Mouse (Mus musculus): ENCODE measurements around the gene Mif4gd.
A peak's percentile ranks its signal among the peaks of the same experiment; 100 is the strongest.

Gene Mif4gd

DNA sequence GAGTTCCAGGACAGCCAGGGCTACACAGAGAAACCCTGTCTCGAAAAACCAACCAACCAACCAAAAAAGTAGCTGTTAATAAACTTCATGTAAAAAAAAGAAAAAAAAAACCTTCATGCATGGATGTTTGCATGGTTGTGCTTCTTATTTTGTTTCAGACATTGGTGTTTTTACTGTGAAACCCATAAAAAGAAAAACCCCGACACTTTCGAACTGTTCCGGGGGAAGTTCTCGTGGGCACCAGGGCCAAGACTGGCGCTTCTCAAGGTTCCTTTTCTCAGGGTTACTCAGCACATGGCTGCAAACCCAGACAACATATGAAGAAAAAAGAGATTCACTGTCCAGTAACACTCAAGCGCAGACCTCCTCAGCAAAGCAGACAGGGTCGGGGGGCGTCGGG is 20.1 kb upstream of the Mif4gd start:
- DNase-seq (ENCODE audit: low read depth, low spot score): no peak

DNA sequence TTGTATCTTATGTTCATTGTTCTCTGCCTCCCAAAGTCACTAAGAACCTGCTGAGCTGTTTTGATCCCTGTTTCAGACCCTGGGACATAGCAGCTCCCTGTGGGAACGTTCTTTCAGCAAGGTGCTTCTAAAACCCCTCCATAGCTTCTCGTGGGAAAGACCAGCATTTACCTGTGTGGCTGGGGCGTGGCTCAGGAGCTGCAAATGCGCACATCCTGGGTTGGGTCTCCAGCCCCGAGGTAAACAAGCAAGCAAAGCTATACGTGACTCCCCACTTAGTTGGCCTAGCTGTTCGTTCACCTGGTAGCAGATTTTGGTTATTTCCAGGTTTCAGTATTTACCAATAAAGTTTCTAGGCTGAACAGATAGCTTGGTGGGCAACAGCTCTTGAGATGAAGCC is 19.5 kb upstream of the Mif4gd start:
- no peak for DNase-seq (ENCODE audit: low read depth, low spot score)

DNA sequence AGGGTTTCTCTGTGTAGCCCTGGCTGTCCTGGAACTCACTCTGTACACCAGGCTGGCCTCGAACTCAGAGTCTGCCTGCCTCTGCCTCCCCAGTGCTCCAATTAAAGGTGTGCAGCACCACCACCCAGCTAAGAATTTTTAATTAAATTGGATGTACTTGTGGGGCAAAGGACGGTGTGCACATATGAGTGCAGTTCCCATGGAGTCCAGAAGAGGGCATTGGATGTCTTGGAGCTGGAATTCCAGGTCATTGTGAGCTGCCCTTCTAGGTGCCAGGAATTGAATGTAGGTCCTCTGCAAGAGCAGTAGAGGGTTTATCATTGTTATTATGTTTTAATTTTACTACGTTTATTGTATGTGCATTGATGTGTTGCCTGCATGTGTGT is 18.7 kb upstream of the Mif4gd start:
- peak; percentile 91 for DNase-seq (ENCODE audit: low read depth, low spot score)

DNA sequence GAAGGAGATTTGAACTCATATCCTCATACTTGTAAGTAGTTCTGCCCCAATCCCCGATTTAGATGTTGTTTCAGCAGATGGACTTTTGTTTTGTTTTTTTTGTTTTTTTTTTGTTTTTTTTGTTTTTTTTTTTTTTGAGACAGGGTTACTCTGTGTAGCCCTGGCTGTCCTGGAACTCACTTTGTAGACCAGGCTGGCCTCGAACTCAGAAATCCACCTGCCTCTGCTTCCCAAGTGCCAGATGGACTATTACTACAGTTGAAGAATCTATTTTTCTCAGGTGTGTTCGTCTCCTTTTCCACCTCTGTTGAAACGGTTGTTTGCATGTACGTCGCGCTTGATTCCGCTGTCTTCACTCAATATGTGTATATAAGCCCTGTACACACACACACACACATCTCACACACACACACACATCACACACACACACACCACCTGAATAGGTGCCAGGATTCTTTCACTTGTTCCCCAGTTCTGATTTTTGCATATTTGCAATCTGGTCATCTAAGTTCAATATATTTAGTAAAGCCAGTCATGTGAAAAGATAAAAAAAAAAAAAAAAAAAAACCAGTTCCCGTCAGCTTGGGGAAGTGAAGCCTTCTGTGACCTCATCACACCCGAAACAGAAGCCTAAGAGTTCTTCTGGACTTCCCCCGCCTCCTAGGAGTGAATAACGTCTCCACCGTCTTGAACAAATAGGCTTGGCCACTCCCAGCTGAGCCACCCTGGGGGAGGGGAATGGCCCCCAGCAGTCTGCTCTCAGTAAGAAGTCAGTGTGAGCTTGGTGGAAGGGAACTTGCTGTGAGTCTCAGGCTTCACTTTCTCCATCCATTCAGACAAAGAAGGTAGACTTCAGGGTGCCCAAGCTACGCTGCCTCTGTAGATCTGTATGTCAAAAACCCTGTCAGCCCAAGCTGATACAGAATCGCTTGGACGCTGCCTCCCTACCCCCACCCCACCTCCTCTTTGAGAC is 18.0 kb upstream of the Mif4gd start:
- peak; percentile 84 for DNase-seq (ENCODE audit: low read depth, low spot score)

DNA sequence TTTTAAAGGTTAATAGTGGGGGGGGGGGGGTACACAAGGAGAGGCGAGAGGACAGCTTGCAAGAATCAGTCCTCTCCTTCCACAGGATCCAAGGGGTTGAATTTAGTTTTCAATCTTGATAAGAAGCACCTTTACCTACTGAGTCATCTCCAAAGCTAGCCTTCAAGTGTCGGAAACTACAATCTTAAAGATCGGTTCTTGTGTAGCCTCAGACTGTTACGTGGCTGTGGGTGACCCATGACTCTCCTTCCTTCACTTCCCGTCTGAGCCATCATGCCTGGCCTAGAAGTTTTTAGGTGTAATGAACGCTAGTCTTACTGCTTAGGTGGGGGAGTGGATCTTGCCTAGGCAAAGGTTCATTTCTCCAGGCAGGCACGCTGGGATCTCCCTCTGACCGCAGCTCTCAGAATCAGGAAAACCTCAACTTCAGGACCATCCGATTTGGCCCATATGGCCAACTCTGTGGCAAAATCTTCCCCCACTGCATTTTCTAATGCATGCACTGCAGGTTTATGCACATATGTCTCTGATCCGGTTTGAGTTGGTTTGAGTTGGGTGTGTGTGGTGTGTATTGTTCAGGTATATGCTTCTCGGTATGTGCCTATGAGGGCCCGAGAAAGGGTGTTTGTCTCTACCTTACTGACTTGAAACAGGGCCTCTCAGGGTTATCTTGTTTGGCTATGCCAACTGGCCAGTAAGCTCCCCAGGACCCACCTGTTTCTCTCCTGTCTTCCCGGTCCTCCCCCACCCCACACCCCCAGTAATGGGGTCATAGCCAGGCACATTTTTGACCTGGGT is 17.2 kb upstream of the Mif4gd start:
- DNase-seq (ENCODE audit: low read depth, low spot score): no peak

DNA sequence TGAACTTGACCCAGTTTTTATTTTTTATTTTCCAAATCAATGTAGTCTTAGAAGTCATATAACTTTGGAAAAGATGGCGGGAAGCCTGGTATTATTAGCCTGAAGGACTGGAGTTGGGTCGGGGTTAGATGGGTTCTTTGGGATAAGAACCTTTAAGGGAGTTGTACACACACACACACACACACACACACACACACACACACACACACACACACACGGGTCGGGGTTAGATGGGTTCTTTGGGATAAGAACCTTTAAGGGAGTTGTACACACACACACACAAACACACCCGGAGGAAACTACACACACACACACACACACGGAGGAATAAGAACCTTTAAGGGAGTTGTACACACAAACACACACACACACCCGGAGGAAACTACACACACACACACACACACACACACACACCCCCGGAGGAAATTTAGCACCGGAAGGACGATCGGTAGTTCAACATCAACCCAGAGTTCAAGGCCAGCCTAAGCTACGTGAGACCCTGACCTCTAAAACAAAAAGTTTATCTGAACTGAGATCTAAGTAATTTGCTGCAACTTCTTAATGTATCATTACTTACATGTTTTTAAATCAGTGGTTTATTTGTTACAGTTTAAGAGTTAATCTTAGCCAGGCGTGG is 15.8 kb upstream of the Mif4gd start:
- DNase-seq (ENCODE audit: low read depth, low spot score): peak; percentile 43

DNA sequence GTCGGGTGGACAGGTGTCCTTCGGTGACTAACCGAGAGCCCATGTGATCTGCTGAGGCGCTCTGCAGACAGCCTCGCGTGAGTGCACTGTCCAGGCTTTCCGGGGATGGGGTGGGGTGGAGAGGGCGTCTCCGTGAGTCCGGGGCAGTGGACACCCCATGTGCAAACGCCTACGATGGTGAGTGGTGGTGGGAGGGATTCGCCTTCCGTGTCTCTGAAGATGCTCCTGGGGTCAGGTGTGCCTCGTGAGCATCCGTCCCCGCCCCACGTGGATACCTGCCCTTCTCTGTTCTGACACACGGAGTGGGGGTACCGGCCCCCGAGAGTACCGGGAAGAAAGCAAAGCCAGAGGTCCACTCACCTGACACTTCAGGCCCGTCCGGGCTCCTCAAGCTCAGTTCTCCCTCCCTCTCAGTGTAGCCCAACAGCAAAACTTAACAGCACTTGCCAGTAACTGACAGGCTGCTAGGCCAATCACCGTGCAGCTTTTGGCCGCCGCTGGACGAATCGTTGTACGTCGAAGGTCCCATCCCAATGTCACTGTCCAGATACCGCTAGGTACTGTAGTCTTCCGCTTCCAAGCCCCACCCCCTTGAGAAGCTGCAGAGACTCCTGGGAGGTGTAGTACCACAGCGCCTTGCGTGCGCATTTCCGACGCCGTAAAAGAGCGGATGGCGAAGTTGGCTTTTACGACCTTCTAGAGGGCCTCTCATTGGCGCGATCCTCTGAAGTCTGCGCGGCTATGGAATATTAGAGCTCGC is 15.1 kb upstream of the Mif4gd start, which contains the start of gene Slc25a19:
Slc25a19 (minus strand) TSS at position 591 of the 760 bp plus-strand sequence.
- DNase-seq (ENCODE audit: low read depth, low spot score): peak; percentile 100

DNA sequence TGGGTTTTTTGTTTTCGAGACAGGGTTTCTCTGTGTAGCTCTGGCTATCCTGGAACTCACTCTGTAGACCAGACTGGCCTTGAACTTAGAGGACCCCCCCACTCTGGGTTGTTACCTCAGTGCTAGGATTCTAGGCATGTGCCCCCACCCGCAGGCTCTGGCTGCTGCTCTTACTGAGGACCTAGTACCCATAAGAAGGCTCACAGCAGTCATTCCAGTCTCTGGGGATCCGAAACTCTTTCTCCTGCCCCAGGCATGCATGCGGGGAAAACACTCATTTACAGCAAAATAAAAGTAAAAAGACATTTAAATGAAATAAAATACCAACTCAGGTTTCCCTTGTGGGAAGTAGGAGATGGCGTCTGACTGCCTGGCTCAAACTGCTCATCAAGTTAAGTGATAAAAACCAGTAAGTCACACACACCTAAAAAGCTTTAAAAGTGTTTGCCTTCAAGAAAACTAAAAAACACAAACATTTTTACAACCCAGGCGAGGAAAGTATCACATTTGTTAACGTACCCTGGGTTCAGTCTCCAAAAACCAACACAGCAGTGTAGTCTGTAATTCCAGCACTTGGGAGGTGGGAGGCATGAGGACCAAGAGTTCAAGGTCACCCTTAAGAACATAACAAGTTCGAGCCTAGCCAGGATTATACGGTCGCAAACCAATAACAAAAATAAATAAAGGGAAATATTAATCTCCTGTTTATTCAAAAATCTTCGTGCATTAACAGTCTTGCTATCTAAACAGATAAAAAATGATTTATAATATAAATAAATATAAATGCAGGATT is 14.3 kb upstream of the Mif4gd start:
- no peak for DNase-seq (ENCODE audit: low read depth, low spot score)

DNA sequence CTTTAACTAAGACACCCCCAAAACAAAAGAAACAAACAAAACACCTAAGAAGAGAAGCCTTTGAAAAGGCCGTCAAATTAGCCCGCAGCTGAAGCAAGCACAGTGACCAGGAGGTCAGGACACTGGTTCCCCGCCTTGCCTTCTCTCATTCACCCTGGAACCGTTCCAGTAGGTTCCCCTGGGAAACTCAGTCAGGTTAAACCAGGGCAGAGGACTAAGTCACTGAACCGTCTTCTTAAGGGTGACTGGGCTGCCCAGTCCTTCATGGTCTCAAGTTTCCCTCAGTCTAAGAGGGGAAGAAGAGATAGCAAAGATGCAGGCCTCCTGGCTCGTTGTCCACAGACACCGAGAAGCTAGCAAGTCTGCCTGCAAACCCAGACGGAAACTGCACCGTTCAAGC is 13.1 kb upstream of the Mif4gd start:
- no peak for DNase-seq (ENCODE audit: low read depth, low spot score)

DNA sequence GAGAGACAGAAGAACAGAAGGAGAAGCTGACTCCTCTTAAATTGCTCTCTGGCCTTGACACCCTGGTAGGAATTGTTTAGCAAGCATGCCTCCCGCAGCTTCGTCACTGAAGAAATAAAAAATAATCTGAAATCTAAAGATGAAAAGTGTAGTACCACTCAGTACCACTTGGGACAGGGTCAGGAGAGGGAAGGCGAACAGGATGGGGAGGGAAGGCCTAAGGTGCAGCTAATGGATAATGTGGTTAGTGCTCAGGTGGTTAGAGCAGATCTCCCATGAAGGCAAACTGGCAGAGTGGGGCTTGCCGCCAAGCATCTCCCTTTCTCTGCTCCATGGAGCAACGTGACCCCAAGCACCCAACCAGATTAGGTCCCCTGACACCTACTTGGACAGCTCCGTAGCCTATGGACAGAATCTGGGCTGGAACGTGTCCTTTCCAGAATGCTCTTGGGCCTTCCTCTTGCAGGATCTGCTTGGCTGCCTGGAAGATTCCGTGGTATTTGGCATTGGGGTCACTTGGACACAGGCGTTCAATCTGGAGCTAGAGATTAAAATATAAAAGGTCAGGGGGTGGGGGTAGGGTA is 10.8 kb upstream of the Mif4gd start:
- peak; percentile 69 for DNase-seq (ENCODE audit: low read depth, low spot score)

DNA sequence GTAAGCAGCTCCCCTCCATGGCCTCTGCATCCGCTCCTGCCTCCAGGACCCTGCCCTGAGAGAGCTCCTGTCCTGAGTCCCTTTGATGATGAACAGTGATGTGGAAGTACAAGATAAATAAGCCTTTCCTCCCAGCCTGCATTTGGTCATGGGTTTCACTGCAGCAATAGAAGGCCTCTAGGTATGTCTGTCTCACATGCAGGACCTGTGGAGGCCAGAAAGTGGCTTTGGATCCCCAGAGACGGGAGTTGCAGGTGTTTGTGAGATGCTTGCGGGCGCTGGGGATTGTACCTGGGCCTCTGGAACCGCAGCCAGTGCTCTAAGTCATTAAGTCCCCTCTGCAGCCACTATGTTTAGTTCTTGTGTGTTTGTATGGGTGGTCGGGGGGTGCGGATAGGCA is 7.2 kb upstream of the Mif4gd start:
- no peak for DNase-seq (ENCODE audit: low read depth, low spot score)

DNA sequence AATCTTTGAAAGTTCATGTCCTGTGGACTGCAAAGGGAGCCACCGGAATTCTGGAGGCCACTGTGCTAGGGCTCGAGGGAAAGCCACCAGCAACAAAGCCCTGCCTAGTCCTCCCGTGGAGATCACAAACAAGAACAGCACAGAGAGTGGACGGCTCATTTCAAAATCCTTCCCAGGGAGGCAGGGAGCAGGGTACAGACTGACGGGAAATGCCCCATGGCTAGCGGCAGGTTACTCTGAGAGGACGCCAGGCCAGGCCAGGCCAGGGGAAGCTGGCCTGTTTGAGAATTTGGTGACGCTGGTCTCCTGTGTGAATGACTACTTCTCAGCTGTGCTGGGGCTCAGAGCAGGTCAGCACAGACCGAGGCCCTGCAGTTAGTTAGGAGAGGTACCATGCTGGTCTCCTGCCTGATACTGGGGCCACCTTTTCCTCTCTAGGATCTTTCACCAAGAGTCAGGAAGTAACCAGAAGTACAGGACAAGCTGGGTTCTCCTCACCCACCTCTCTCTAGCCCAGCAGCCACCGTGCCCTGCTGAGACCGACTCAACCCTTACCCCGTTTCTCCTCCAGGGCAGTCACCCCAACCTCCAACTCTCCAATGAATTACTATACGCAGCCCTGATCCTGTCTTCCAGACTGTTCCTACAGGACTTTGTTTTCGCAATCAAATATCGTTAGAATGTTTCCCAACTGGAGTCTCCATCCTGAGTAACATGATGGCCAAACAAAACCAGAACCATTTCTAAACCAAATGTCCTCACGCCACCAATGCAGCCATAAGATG is 6.2 kb upstream of the Mif4gd start:
- DNase-seq (ENCODE audit: low read depth, low spot score): no peak

DNA sequence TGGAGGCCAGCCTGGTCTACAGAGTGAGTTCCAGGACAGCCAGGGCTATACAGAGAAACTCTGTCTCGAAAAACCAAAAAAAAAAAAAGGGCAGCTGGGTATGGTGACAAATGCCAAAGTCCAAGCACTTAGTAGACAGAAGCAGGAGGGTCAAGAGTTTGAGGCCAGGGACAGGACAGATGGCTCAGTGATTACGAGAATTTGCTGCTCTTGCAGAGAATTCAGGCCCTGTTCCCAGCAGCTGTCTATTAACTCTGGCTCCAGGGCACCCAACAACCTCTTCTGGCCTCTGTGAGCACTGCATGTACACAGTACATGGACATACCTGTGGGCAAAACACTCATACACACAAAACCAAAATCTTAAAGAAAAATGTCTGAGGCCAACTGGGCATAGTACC is 5.2 kb upstream of the Mif4gd start:
- DNase-seq (ENCODE audit: low read depth, low spot score): no peak

DNA sequence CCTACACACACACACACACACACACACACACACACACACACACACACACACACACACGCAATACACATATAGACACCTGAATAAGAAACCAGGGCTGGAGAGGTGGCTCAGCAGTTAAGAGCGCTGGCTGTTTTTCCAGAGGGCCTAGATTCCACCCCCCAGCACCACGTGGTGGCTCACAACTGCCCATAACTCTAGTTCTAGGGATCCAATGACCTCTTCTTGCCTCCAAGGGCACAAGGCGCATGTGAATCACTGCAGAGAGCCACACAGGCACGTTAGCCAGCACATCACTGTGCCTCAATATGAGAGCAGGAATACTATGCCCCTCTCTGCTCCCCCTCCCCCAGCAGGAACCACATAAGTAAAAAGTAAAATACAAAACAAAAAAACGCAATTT is 4.1 kb upstream of the Mif4gd start:
- DNase-seq (ENCODE audit: low read depth, low spot score): peak; percentile 53

DNA sequence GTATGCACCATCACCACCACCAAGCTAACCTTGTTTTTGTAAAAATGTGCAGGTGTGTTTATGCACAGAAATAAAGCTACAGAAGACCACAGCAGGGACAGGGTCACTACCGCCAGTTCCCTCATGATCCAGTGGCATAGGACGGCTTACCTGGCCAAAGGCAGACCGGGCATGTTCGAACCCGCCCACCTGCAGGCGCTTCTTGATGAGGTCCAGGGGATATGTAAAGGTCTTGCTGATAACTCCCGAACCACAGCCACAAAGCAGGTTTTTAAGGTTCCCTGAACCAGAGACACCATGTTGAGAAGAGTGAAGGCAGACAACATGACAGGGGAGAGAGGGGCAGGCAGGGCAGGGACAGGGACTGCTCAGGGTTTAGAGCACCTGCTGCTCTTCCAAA is 3.6 kb upstream of the Mif4gd start:
- DNase-seq (ENCODE audit: low read depth, low spot score): no peak

DNA sequence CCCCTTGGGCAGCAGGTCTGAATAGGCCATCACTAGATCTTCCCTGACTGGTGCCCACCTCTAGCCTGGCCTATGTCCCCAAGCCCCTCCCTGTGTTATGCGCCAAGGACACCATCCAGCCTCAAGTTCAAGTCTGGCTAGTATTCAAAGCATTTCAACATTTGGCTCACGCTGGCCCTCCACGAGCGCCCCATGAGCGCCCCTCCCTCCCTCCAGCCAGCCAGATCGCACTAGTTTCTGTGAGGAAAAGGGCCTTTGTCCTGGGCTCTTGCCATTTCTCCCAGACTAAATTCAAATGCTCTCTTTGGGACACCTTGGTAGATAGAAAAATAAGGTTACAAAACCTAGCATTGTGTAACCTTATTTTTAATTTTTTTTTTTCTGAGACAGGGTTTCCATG is 3.1 kb upstream of the Mif4gd start:
- DNase-seq (ENCODE audit: low read depth, low spot score): peak; percentile 42

DNA sequence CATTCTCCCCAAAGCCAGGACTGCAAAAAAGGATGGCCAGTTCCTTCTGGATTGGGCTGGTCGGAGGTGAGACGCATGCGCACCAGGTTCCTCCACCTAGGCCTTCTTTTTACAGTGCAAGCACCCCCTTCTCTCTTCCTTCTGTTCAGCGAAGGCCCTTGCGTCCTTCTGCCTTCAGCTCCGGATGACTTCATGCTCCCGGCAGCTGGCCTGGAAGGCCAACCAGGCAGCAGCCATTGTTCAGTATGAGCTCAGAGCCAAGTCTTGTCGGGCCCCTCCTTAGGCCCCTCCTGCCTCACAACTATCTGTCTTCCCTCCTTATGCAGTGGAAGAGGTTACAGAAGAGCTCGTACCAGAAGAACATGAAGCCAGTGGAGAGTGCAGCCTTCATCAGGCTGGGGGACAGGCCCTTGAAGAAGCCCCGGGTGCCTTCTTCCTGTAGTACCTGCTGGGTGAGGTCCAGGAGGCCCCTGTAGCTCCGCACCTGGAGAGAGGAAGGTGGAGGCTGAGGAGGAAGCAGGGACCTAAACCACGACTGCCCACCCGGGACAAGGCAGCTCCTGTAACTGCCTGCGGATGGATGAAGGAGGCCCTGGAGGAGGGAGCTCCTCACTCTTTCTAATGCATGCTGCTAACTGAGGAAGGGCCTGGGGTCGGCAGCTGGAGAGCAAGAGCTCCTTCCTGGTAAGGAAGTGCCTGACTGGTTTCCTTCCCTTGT is 2.5 kb upstream of the Mif4gd start:
- peak; percentile 91 for DNase-seq (ENCODE audit: low read depth, low spot score)

DNA sequence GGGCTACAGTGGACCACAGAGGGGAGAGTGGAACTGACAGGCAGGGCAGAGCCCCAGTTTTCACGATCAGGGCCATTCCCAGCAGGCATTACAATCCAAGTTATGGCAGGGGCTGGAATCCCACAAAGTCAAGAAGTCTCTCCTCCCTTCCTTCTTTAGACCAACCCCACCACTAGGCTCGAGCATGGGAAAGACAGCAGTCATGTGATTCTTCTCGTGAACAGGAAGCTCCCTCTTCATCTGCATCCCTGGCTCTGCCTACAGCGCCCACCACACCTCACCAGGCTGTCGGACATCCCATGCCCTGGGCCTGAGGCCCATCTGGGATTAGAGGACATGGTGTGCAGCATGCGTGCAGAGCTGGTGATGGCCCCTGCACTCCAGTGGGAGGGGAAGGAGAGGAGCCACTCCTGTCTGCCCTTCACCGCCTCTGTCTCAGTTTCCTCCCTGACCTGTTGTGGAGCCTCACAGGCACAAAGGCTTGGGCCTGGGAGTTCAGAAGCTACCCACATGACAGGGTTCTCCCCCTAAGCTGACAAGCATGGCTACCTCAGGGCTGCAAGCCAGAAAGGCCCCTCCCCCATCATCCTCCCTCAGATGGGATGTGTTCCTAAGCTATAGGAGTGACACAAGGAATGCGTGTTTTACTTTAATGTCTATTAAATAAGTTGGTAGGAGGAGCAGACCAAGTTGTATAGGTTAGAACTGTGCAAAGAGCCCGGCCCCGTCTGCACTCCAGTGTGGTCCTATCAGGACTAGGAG is 1.8 kb upstream of the Mif4gd start:
- peak; percentile 83 for DNase-seq (ENCODE audit: low read depth, low spot score)

Measured in ZHBTc4 (cell line).